In the genomic region with DNA sequence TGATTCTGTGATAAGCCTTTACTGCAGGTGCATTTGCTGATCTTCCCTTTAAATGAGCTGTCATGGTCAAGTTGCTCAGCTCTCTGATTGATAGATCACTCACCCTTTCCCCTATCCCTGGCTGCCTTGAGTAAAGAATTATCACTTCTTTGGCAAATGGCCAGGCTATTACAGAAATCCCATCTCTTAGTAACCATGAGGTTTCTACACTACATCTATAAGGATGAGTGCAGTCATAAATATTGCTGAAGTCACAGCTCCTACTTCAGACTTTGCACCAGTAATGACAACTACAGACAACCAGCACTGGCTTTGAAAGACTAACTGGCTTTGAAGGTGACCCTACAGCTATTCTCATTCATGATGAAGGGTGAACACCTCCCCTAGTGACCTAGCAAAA, we compare ENCODE assay signal across 22 mouse cellular contexts.
DNase-seq lines count a peak whose midpoint lies in the region; ATAC-seq and TF ChIP-seq lines count a peak whose summit lies in the region.
"Had no signal": no experiment of that assay in that cellular context is flagged by ENCODE, and none has a peak within 500 bp of the region (broad histone marks: within the 10 kb centered on the region; RNA-seq: fewer than 3 reads in every experiment).

No protein-coding gene starts in this region.

- H3K4me3 ChIP-seq in hindbrain, embryonic 14.5 days (replicated peaks; ENCODE audit: low read length) = no peak overlapping the region
- no peak overlapping the region for H3K4me3 ChIP-seq in hindbrain, embryonic 16.5 days (ENCODE audit: low read length)
- H3K4me3 ChIP-seq in intestine, embryonic 16.5 days (ENCODE audit: low read length) = no peak overlapping the region
- H3K4me3 ChIP-seq in neural tube, embryonic 14.5 days (ENCODE audit: low read depth, low read length) = no peak overlapping the region
- H3K4me3 ChIP-seq in forebrain, postnatal 0 days (ENCODE audit: low read depth, low read length) = no peak overlapping the region
- H3K4me3 ChIP-seq: forebrain, embryonic 10.5 days; forebrain, embryonic 13.5 days; gastrocnemius, adult 2 months; hindbrain, embryonic 15.5 days had no signal

- no peak overlapping the region for H3K4me2 ChIP-seq in hindbrain, embryonic 14.5 days (replicated peaks)
- H3K4me2 ChIP-seq in hindbrain, embryonic 16.5 days (ENCODE audit: low read length) = no peak overlapping the region
- no peak overlapping the region for H3K4me2 ChIP-seq in intestine, embryonic 16.5 days (ENCODE audit: low read depth, low read length)
- H3K4me2 ChIP-seq in neural tube, embryonic 14.5 days (ENCODE audit: low read depth, low read length) = no peak overlapping the region
- H3K4me2 ChIP-seq in forebrain, postnatal 0 days (ENCODE audit: low read depth) = no peak overlapping the region
- H3K4me2 ChIP-seq: forebrain, embryonic 13.5 days; heart, embryonic 11.5 days; hindbrain, embryonic 15.5 days had no signal

- peak; percentile 46; the same call in 1 of the 2 replicates for ATAC-seq in hindbrain, embryonic 14.5 days (ENCODE audit: low FRiP score)
- no peak for ATAC-seq in hindbrain, embryonic 16.5 days
- peak; percentile 64 for ATAC-seq in intestine, embryonic 16.5 days
- ATAC-seq in neural tube, embryonic 14.5 days (ENCODE audit: low read depth) = peak; percentile 60
- ATAC-seq in inflammation-experienced regulatory T-cells, adult 6 months = no peak
- ATAC-seq in forebrain, postnatal 0 days = no peak
- ATAC-seq: forebrain, embryonic 13.5 days; forebrain, embryonic 16.5 days; Patski had no signal

- DNase-seq in hindbrain, embryonic 14.5 days (ENCODE audit: low spot score) = no peak
- DNase-seq in forebrain, postnatal 0 days = no peak
- DNase-seq: adrenal gland, postnatal 10 days; adrenal gland, postnatal 36 days; B cell, adult 2 months; cerebellum, adult 18-20 months; cerebellum, adult 9-10 months; cerebellum, postnatal 14 days; gastrocnemius, adult 2 months; gastrocnemius, postnatal 14 days had no signal

- H3K4me1 ChIP-seq in hindbrain, embryonic 14.5 days (replicated peaks; ENCODE audit: control insufficient read depth, insufficient read depth, low read length) = no peaks in the 10 kb centered on the region
- no peaks in the 10 kb centered on the region for H3K4me1 ChIP-seq in hindbrain, embryonic 16.5 days (ENCODE audit: control insufficient read depth, insufficient read depth, low read depth, low read length)
- no peaks in the 10 kb centered on the region for H3K4me1 ChIP-seq in intestine, embryonic 16.5 days (ENCODE audit: control insufficient read depth, insufficient read depth, low read length)
- no peaks in the 10 kb centered on the region for H3K4me1 ChIP-seq in neural tube, embryonic 14.5 days (ENCODE audit: control insufficient read depth, insufficient read depth, low read length)
- H3K4me1 ChIP-seq in forebrain, postnatal 0 days (ENCODE audit: insufficient read depth) = no peaks in the 10 kb centered on the region
- H3K4me1 ChIP-seq: forebrain, embryonic 10.5 days; forebrain, embryonic 13.5 days; hindbrain, embryonic 15.5 days had no signal

- no peak overlapping the region for H3K27ac ChIP-seq in hindbrain, embryonic 14.5 days
- no peak overlapping the region for H3K27ac ChIP-seq in hindbrain, embryonic 16.5 days (ENCODE audit: low read depth, low read length)
- H3K27ac ChIP-seq in intestine, embryonic 16.5 days (ENCODE audit: low read length) = no peak overlapping the region
- H3K27ac ChIP-seq in neural tube, embryonic 14.5 days (ENCODE audit: low read depth, low read length) = no peak overlapping the region
- no peak overlapping the region for H3K27ac ChIP-seq in forebrain, postnatal 0 days (ENCODE audit: low read depth, low read length)
- H3K27ac ChIP-seq: forebrain, embryonic 10.5 days; forebrain, embryonic 13.5 days; gastrocnemius, adult 2 months; hindbrain, embryonic 15.5 days had no signal

- no peaks in the 10 kb centered on the region for H3K9me3 ChIP-seq in hindbrain, embryonic 14.5 days (ENCODE audit: control insufficient read depth, low read length)
- no peaks in the 10 kb centered on the region for H3K9me3 ChIP-seq in hindbrain, embryonic 16.5 days (ENCODE audit: control insufficient read depth, low read length)
- H3K9me3 ChIP-seq in intestine, embryonic 16.5 days (ENCODE audit: control insufficient read depth, low read length) = no peaks in the 10 kb centered on the region
- H3K9me3 ChIP-seq in neural tube, embryonic 14.5 days (ENCODE audit: control insufficient read depth, low read length) = no peaks in the 10 kb centered on the region
- H3K9me3 ChIP-seq in forebrain, postnatal 0 days (ENCODE audit: low read length) = no peaks in the 10 kb centered on the region
- H3K9me3 ChIP-seq: forebrain, embryonic 10.5 days; forebrain, embryonic 13.5 days; G1E; hindbrain, embryonic 15.5 days had no signal

- H3K9ac ChIP-seq in hindbrain, embryonic 14.5 days = no peak overlapping the region
- H3K9ac ChIP-seq in hindbrain, embryonic 16.5 days (ENCODE audit: low read depth, low read length) = no peak overlapping the region
- no peak overlapping the region for H3K9ac ChIP-seq in intestine, embryonic 16.5 days (ENCODE audit: low read depth, low read length)
- no peak overlapping the region for H3K9ac ChIP-seq in neural tube, embryonic 14.5 days (replicated peaks; ENCODE audit: low read depth, low read length)
- no peak overlapping the region for H3K9ac ChIP-seq in forebrain, postnatal 0 days
- H3K9ac ChIP-seq: forebrain, embryonic 13.5 days; hindbrain, embryonic 15.5 days had no signal

- H3K36me3 ChIP-seq in hindbrain, embryonic 14.5 days (replicated peaks; ENCODE audit: control insufficient read depth, insufficient read depth) = no peaks in the 10 kb centered on the region
- H3K36me3 ChIP-seq in hindbrain, embryonic 16.5 days (ENCODE audit: control insufficient read depth, insufficient read depth, low read length) = no peaks in the 10 kb centered on the region
- no peaks in the 10 kb centered on the region for H3K36me3 ChIP-seq in intestine, embryonic 16.5 days (ENCODE audit: control insufficient read depth, insufficient read depth, low read length)
- no peaks in the 10 kb centered on the region for H3K36me3 ChIP-seq in neural tube, embryonic 14.5 days (ENCODE audit: control insufficient read depth, insufficient read depth, low read length)
- no peaks in the 10 kb centered on the region for H3K36me3 ChIP-seq in forebrain, postnatal 0 days (ENCODE audit: insufficient read depth)
- H3K36me3 ChIP-seq: forebrain, embryonic 10.5 days; G1E; hindbrain, embryonic 15.5 days had no signal

- H3K27me3 ChIP-seq in hindbrain, embryonic 14.5 days (ENCODE audit: control insufficient read depth, insufficient read depth, low read length) = no peaks in the 10 kb centered on the region
- no peaks in the 10 kb centered on the region for H3K27me3 ChIP-seq in hindbrain, embryonic 16.5 days (replicated peaks; ENCODE audit: control insufficient read depth, insufficient read depth, low read length)
- H3K27me3 ChIP-seq in intestine, embryonic 16.5 days (replicated peaks; ENCODE audit: control insufficient read depth, insufficient read depth, low read length) = no peaks in the 10 kb centered on the region
- no peaks in the 10 kb centered on the region for H3K27me3 ChIP-seq in neural tube, embryonic 14.5 days (ENCODE audit: control insufficient read depth, insufficient read depth, low read length)
- H3K27me3 ChIP-seq in forebrain, postnatal 0 days (ENCODE audit: insufficient read depth, low read length) = no peaks in the 10 kb centered on the region
- H3K27me3 ChIP-seq: CH12.LX; forebrain, embryonic 13.5 days; hindbrain, embryonic 15.5 days; Patski had no signal

- TF ChIP-seq CTCF in forebrain, postnatal 0 days (IDR thresholded peaks at IDR 0.05; ENCODE audit: low read depth) = no peak

Comparison
In these comparisons a context has a peak if more than half of its experiments do, and no peak if none do; other contexts are left out.
1. ATAC-seq: peak in hindbrain, embryonic 14.5 days (single experiment), intestine, embryonic 16.5 days (single experiment) and neural tube, embryonic 14.5 days (single experiment); none in hindbrain, embryonic 16.5 days (single experiment), inflammation-experienced regulatory T-cells, adult 6 months (single experiment) and forebrain, postnatal 0 days (single experiment).